Mouse (Mus musculus): ENCODE results near the gene Pdzd2.

Pdzd2 gene

GRCm38 (mm10) chr15:12626930-12627329 is 112.8 kb downstream of the Pdzd2 start:
- in situ Hi-C loops (cut with MboI; ENCODE audit: low sequenced_read_pairs), result no loop called here

GRCm38 (mm10) chr15:12626166-12626565 is 113.6 kb downstream of the Pdzd2 start:
- in situ Hi-C loops (cut with MboI; ENCODE audit: low sequenced_read_pairs), result no loop called here

GRCm38 (mm10) chr15:12625524-12625923 is 114.2 kb downstream of the Pdzd2 start:
- in situ Hi-C loops (cut with MboI; ENCODE audit: low sequenced_read_pairs), result no loop called here

GRCm38 (mm10) chr15:12623521-12623920 is 116.2 kb downstream of the Pdzd2 start:
- in situ Hi-C loops (cut with MboI; ENCODE audit: low sequenced_read_pairs), result no loop called here

GRCm38 (mm10) chr15:12622701-12623100 is 117.0 kb downstream of the Pdzd2 start:
- in situ Hi-C loops (cut with MboI; ENCODE audit: low sequenced_read_pairs), result no loop called here

- in situ Hi-C loops (cut with MboI; ENCODE audit: low sequenced_read_pairs), result no loop called here
Observed at GRCm38 (mm10) chr15:12622093-12622643, 117.6 kb downstream of the Pdzd2 start.

- in situ Hi-C loops (cut with MboI; ENCODE audit: low sequenced_read_pairs), result no loop called here
Observed at GRCm38 (mm10) chr15:12619273-12619672, 120.5 kb downstream of the Pdzd2 start.

GRCm38 (mm10) chr15:12617651-12618050 is 122.1 kb downstream of the Pdzd2 start:
- in situ Hi-C loops (cut with MboI; ENCODE audit: low sequenced_read_pairs), result no loop called here

GRCm38 (mm10) chr15:12617220-12617619 is 122.5 kb downstream of the Pdzd2 start:
- in situ Hi-C loops (cut with MboI; ENCODE audit: low sequenced_read_pairs), result no loop called here

- in situ Hi-C loops (cut with MboI; ENCODE audit: low sequenced_read_pairs), result no loop called here
Observed at GRCm38 (mm10) chr15:12614944-12615878, 124.5 kb downstream of the Pdzd2 start.

GRCm38 (mm10) chr15:12614011-12614410 is 125.7 kb downstream of the Pdzd2 start:
- in situ Hi-C loops (cut with MboI; ENCODE audit: low sequenced_read_pairs), result no loop called here

- in situ Hi-C loops (cut with MboI; ENCODE audit: low sequenced_read_pairs), result no loop called here
Observed at GRCm38 (mm10) chr15:12612944-12613675, 126.6 kb downstream of the Pdzd2 start.

GRCm38 (mm10) chr15:12608090-12608489 is 131.6 kb downstream of the Pdzd2 start:
- in situ Hi-C loops (cut with MboI; ENCODE audit: low sequenced_read_pairs), result no loop called here

GRCm38 (mm10) chr15:12606306-12606705 is 133.4 kb downstream of the Pdzd2 start:
- in situ Hi-C loops (cut with MboI; ENCODE audit: low sequenced_read_pairs), result no loop called here

GRCm38 (mm10) chr15:12605239-12605993 is 134.3 kb downstream of the Pdzd2 start:
- in situ Hi-C loops (cut with MboI; ENCODE audit: low sequenced_read_pairs), result no loop called here

- in situ Hi-C loops (cut with MboI; ENCODE audit: low sequenced_read_pairs), result no loop called here
Observed at GRCm38 (mm10) chr15:12603674-12604073, 136.1 kb downstream of the Pdzd2 start.

- in situ Hi-C loops (cut with MboI; ENCODE audit: low sequenced_read_pairs), result no loop called here
Observed at GRCm38 (mm10) chr15:12593094-12593493, 146.6 kb downstream of the Pdzd2 start.

- in situ Hi-C loops (cut with MboI; ENCODE audit: low sequenced_read_pairs), result no loop called here
Observed at GRCm38 (mm10) chr15:12592628-12593027, 147.1 kb downstream of the Pdzd2 start.

GRCm38 (mm10) chr15:12588661-12589060 is 151.1 kb downstream of the Pdzd2 start:
- in situ Hi-C loops (cut with MboI; ENCODE audit: low sequenced_read_pairs), result no loop called here

- in situ Hi-C loops (cut with MboI; ENCODE audit: low sequenced_read_pairs), result no loop called here
Observed at GRCm38 (mm10) chr15:12586852-12587424, 152.8 kb downstream of the Pdzd2 start.
